Mouse (Mus musculus) testis, postnatal 10 days (tissue): ENCODE results near the gene Smim5.
"Not testable (repeated sequence)": the region's sequence is repeated elsewhere in the genome, so short reads cannot be mapped to it uniquely, and the experiment has no call there.

Experiments
- DNase-seq: peaks from one replicate; pipeline ENCODE4 v3.0.0; 2021; ENCODE audit warnings: low spot score

Gene Smim5

GRCm38 (mm10) chr11:115899486-115900266 is at the start of gene Smim5:
Gene Smim5, plus strand, starts transcription at chr11:115899966.
- no peak for DNase-seq

- no peak for DNase-seq
Observed at GRCm38 (mm10) chr11:115854674-115855073, 45.1 kb upstream of the Smim5 start.

DNA sequence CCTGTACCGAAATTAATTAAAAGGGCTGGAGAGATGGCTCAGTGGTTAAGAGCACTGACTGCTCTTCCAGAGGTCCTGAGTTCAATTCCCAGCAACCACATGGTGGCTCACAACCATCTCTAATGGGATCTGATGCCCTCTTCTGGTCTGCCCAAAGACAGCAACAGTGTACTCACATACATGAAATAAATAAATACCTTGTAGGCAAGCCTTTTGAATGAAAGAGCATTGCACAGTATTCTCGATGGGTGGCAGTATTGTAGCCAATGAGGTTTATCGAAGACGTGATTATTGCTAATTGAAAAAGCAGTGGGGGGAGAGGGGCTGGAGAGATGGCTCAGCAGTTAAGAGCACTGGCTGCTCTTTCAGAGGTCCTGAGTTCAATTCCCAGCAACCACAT is 42.6 kb upstream of the Smim5 start:
- DNase-seq = not testable (repeated sequence)

- no peak for DNase-seq
Observed at GRCm38 (mm10) chr11:115857936-115858335, 41.8 kb upstream of the Smim5 start.

GRCm38 (mm10) chr11:115858354-115858753 is 41.4 kb upstream of the Smim5 start, which contains the start of gene Myo15b:
Gene Myo15b, plus strand, starts transcription at chr11:115858406.
- peak; percentile 45 for DNase-seq

DNA sequence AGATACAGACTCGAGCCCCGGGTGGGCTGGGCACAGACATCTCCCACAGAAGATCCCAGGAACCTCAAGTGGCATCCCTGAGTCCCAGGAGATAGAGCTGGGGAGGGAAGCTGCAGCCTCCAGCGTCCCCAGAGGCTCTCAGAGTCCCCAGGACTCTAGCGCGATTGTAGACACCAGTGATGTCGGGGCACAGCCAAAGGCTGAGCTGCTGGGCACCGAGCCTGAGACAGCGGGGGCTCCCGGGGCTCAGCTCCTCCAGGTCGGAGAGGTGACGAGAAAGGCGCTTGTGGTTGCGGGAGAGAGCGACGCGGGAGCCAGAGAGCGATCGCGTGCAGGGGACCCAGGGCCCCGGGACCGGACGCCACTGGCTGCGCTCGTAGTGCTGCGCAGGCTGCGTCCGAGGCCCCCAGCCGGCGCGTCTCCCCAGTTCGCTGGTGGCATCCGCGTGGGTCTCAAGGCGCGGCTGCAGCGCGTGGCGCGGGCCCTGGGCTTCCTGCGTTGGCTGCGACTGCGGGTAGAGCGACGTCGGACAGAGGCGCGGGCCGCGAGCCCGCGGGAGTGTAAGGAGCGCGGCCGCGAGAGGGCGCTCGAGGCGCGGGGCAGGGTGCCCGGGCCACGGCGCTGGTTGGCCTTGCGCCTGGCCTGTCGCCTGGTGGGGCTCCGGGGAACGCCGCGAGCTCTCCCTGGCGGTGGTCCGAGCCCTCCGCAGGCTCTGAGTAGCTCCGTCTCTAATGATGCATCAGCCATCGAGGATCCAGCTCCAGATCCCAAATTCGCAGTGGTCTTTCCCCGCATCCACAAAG is 40.4 kb upstream of the Smim5 start:
- DNase-seq = peak; percentile 95

GRCm38 (mm10) chr11:115863895-115864294 is 35.9 kb upstream of the Smim5 start:
- no peak for DNase-seq

GRCm38 (mm10) chr11:115869393-115869792 is 30.4 kb upstream of the Smim5 start:
- DNase-seq = no peak

- DNase-seq = no peak
Observed at GRCm38 (mm10) chr11:115872437-115872836, 27.3 kb upstream of the Smim5 start.

DNA sequence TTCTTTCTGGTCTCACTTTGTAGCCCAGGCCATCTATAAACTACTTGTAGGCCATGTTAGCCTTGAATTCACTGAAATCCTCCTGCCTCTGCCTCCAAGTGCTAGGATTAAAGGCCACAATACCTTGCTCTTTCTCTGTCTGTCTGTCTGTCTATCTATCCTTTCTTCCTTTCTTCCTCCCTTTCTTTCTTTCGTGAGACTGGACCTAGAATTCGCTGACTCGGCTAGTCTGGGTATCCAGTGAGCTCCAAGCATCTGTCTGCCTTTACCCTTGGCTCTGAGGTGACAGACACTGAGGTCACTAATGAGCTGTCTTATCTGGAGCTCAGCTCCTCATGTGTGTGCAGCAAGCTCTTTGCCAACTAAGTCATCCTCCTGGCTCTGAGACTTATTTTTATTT is 23.8 kb upstream of the Smim5 start:
- DNase-seq = no peak

DNA sequence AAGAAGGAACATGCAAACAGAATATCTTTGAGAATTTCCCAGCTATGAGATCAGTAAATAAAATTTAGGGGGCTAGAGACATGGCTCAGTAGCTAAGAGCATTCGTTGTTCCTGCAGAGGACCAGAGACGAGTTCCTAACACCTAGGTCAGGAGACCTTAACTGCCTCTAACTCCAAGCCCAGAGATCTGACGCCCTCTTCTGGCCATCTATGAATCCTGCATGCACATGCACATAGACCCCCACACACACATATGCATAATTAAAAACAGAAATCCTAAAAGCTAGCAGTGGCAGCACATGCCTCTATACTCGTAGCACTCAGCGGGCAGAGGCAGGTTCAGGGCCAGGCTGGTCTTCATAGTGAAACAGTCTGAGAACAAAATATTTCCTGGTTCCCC is 23.3 kb upstream of the Smim5 start:
- DNase-seq = no peak

- no peak for DNase-seq
Observed at GRCm38 (mm10) chr11:115877174-115877755, 22.5 kb upstream of the Smim5 start.

GRCm38 (mm10) chr11:115878071-115878470 is 21.7 kb upstream of the Smim5 start:
- no peak for DNase-seq

GRCm38 (mm10) chr11:115881002-115881401 is 18.8 kb upstream of the Smim5 start:
- peak; percentile 59 for DNase-seq

- DNase-seq = no peak
Observed at GRCm38 (mm10) chr11:115883251-115883650, 16.5 kb upstream of the Smim5 start.

- DNase-seq = no peak
Observed at GRCm38 (mm10) chr11:115884361-115884760, 15.4 kb upstream of the Smim5 start.

DNA sequence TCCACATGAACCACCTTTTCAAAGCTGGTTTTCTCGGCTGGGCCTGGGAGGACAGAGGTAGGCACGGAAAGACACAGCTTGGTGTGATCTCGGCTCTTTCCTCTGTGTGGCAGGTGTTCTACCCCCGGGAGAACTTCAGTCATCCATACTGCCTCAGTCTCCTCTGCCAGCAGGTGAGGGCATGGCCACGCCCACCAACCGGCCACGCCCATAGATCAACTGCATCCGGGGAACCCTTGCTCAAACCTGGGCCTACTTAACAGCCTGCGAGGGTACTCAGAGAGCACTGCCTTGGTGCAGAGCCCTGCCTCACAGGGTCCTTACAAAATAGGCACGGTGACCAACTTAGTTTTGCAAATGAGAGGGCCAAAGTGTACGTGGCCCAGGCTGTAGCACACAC is 14.5 kb upstream of the Smim5 start:
- no peak for DNase-seq

GRCm38 (mm10) chr11:115886446-115886845 is 13.3 kb upstream of the Smim5 start:
- DNase-seq = no peak

DNA sequence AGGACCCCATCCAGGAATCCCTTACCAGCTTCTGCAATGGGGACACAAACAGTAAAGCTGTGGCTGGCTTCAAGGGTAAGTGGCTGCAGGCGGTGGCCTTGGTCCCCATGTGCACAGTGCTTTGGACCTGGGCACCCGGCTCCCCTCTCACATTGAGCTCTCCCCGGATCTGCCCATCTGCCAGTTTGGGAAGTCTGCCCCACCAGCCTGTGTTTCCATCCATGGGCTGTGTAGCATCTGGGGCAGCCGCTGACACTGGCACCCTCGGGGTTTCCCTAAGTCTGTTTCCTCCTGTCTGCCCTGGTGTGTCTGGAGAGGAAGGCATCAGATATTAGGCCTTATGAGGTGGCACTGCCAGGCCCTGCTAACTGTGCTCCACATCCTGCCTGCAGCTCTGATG is 11.7 kb upstream of the Smim5 start:
- DNase-seq = no peak

- DNase-seq = no peak
Observed at GRCm38 (mm10) chr11:115889159-115889558, 10.6 kb upstream of the Smim5 start.

DNA sequence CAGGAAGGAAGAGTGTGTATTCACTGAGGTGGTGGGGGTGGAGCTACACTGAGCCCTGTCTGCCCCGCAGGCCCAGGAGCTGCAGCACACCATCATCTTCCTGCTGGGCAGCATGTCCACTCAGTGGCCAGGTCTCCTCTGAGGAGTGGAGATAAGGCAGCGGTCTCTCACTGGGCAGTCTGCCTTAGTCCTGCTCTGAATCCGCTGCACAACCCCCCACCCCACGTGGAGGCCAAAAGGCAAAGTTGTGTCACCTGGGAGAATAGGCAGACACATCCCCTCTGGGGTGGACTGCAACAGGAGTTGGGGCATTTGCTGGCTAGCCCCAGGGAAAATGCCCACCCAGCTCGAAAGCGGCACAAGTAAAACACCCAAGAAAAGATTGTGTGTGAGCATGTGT is 7.6 kb upstream of the Smim5 start:
- DNase-seq = no peak

DNA sequence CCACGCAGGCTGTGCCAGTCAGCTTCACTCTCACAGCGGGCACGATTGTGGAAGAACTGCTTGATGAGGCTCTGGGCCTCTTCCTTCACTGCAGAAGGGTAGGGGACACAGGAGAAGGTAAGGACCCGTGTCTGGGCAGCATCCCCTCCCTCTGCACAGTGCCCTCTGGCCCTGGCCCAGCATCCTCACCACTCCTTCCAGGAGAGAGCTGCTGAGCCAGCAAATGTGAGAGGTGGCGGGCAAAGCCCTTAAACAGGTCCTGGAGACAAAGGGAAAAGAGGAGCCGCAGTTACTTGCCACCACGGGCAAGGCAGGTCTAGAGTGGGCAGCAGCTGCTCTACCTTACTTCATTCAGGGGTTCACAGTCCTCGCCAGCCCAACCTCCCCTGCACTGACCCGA is 6.7 kb upstream of the Smim5 start:
- DNase-seq = no peak
